Comparison of ENCODE assay signal across 8 mouse cellular contexts in genomic region chr9:66157958-66158830, GRCm38 (mm10). TPM values are rescaled to one million over a fixed set of nuclear protein-coding genes. Genes with fewer than 3 reads are reported as not detected.
DNase-seq lines count a peak whose midpoint lies in the region; ATAC-seq and TF ChIP-seq lines count a peak whose summit lies in the region.

Dapk2 (plus strand) TSS chr9:66158223.

- peak; percentile 74 for TF ChIP-seq CTCF in liver, adult 2 months (IDR thresholded peaks at IDR 0.05; ENCODE audit: low read depth, low read length)

- 0 out of 2 replicates have a peak within 1 kb of the TSS, but pooled peaks have one; percentile 3 for H3K9ac ChIP-seq in embryonic facial prominence, embryonic 15.5 days
- peak within 1 kb of the TSS; percentile 78 for H3K9ac ChIP-seq in heart, embryonic 11.5 days (ENCODE audit: low read depth, low read length)
- peak within 1 kb of the TSS; percentile 48 for H3K9ac ChIP-seq in kidney, embryonic 14.5 days (ENCODE audit: low read depth, low read length)
- peak within 1 kb of the TSS; percentile 87 for H3K9ac ChIP-seq in liver, adult 2 months (ENCODE audit: low read depth, low read length)

- ATAC-seq in embryonic facial prominence, embryonic 15.5 days (ENCODE audit: insufficient number of reproducible peaks, low FRiP score, low TSS enrichment, low read depth), result peak; percentile 83
- ATAC-seq in heart, embryonic 11.5 days (replicated peaks; ENCODE audit: insufficient number of reproducible peaks, low FRiP score, low TSS enrichment), result peak; percentile 87
- ATAC-seq in kidney, embryonic 14.5 days (ENCODE audit: low FRiP score, low TSS enrichment), result peak; percentile 90
- ATAC-seq in monocyte, adult 5-6 weeks (replicated peaks; ENCODE audit: insufficient number of reproducible peaks, low FRiP score, low TSS enrichment, poor library complexity, severe bottlenecking), result no peak; the same call in 1 of the 2 replicates

- H3K36me3 ChIP-seq in embryonic facial prominence, embryonic 15.5 days, result no peaks in the 10 kb centered on the region
- no peaks in the 10 kb centered on the region for H3K36me3 ChIP-seq in heart, embryonic 11.5 days (ENCODE audit: control insufficient read depth, insufficient read depth, low read length)
- no peaks in the 10 kb centered on the region for H3K36me3 ChIP-seq in kidney, embryonic 14.5 days (ENCODE audit: control insufficient read depth, insufficient read depth, low read length)
- H3K36me3 ChIP-seq in liver, adult 2 months (ENCODE audit: control insufficient read depth, insufficient read depth, low read length), result no peaks in the 10 kb centered on the region

- peak within 1 kb of the TSS; percentile 44 for H3K4me3 ChIP-seq in embryonic facial prominence, embryonic 15.5 days (replicated peaks)
- H3K4me3 ChIP-seq in heart, embryonic 11.5 days (ENCODE audit: low read depth, low read length), result peak within 1 kb of the TSS; percentile 58
- H3K4me3 ChIP-seq in kidney, embryonic 14.5 days (ENCODE audit: low read length), result peak within 1 kb of the TSS; percentile 46
- peak within 1 kb of the TSS; percentile 72 for H3K4me3 ChIP-seq in liver, adult 2 months (ENCODE audit: insufficient read depth, low read depth, low read length)

- peaks cover 32% of the 10 kb centered on the region for H3K27me3 ChIP-seq in embryonic facial prominence, embryonic 15.5 days
- peaks cover 11% of the 10 kb centered on the region for H3K27me3 ChIP-seq in heart, embryonic 11.5 days (ENCODE audit: control insufficient read depth, insufficient read depth, low read length)
- H3K27me3 ChIP-seq in kidney, embryonic 14.5 days (ENCODE audit: control insufficient read depth, insufficient read depth, low read length), result peaks cover 9% of the 10 kb centered on the region; the same call in 1 of the 2 replicates
- H3K27me3 ChIP-seq in liver, adult 2 months (ENCODE audit: control insufficient read depth, insufficient read depth, low read length), result no peaks in the 10 kb centered on the region

- 2% methylated on average over 58 of the region's 58 CpGs for WGBS in embryonic facial prominence, embryonic 15.5 days
- WGBS in heart, embryonic 11.5 days (ENCODE audit: insufficient replicate concordance), result 2% methylated on average over 58 of the region's 58 CpGs
- WGBS in kidney, embryonic 14.5 days, result 2% methylated on average over 57 of the region's 58 CpGs
- WGBS in liver, adult 2 months, result under 1% methylated on average over 58 of the region's 58 CpGs

- no peak within 1 kb of the TSS for H3K27ac ChIP-seq in embryonic facial prominence, embryonic 15.5 days (replicated peaks)
- 0 out of 2 replicates have a peak within 1 kb of the TSS, but pooled peaks have one; percentile 24 for H3K27ac ChIP-seq in heart, embryonic 11.5 days (ENCODE audit: low read depth, low read length)
- no peak within 1 kb of the TSS for H3K27ac ChIP-seq in kidney, embryonic 14.5 days (ENCODE audit: low read depth, low read length)
- H3K27ac ChIP-seq in liver, adult 2 months (replicated peaks; ENCODE audit: insufficient read depth, low read depth, low read length), result peak within 1 kb of the TSS; percentile 77

- H3K4me2 ChIP-seq in embryonic facial prominence, embryonic 15.5 days (replicated peaks), result peak within 1 kb of the TSS; percentile 71
- H3K4me2 ChIP-seq in heart, embryonic 11.5 days, result peak within 1 kb of the TSS; percentile 85
- H3K4me2 ChIP-seq in kidney, embryonic 14.5 days (replicated peaks; ENCODE audit: low read depth, low read length), result peak within 1 kb of the TSS; percentile 75

- H3K79me2 ChIP-seq in liver, adult 2 months (ENCODE audit: control insufficient read depth, insufficient read depth, low read length), result peaks cover 30% of the 10 kb centered on the region; the same call in 1 of the 2 replicates

- 0 out of 2 replicates have a peak, but pooled peaks cover 5% of the 10 kb centered on the region for H3K4me1 ChIP-seq in embryonic facial prominence, embryonic 15.5 days
- H3K4me1 ChIP-seq in heart, embryonic 11.5 days (ENCODE audit: control insufficient read depth, insufficient read depth, low read length), result no peaks in the 10 kb centered on the region; the same call in 1 of the 2 replicates
- H3K4me1 ChIP-seq in kidney, embryonic 14.5 days (ENCODE audit: control insufficient read depth, insufficient read depth, low read length), result 0 out of 2 replicates have a peak, but pooled peaks cover 4% of the 10 kb centered on the region
- H3K4me1 ChIP-seq in liver, adult 2 months (ENCODE audit: control insufficient read depth, insufficient read depth, low read length), result peaks cover 33% of the 10 kb centered on the region

- H3K9me3 ChIP-seq in embryonic facial prominence, embryonic 15.5 days (replicated peaks), result no peaks in the 10 kb centered on the region
- no peaks in the 10 kb centered on the region for H3K9me3 ChIP-seq in heart, embryonic 11.5 days (replicated peaks; ENCODE audit: control insufficient read depth, low read length)
- H3K9me3 ChIP-seq in kidney, embryonic 14.5 days (ENCODE audit: control insufficient read depth, low read length), result no peaks in the 10 kb centered on the region

- DNase-seq in A20 (ENCODE audit: low read depth, low spot score), result peak; percentile 72
- peak; percentile 76 to 78 for DNase-seq in adrenal gland, postnatal 4 days (ENCODE audit: low spot score in 2 of 2)
- DNase-seq in liver, adult 2 months (ENCODE audit: extremely low read depth, low read depth, low spot score), result peak; percentile 97
- DNase-seq in spleen, postnatal 4 days (ENCODE audit: low spot score in 2 of 2), result peak; percentile 92 to 99

- TF ChIP-seq POLR2A in liver, adult 2 months (IDR thresholded peaks at IDR 0.05; ENCODE audit: extremely low read depth, insufficient read depth, low read length), result peak; percentile 26; the same call in 1 of the 2 replicates

RNA-seq across cellular contexts. Expression of gene Dapk2, which starts in this region (rescaled TPM):
- total RNA-seq in adrenal gland, postnatal 4 days (2021), result 1 to 10 TPM; 7.6 to 9.7 TPM
- 17.1 and 18.0 TPM in 2 replicates for polyA plus RNA-seq in embryonic facial prominence, embryonic 15.5 days (2015; fragmentation: Nextera tagmentation; extraction: Ambion mirVana)
- 9.8 and 11.2 TPM in 2 replicates for polyA plus RNA-seq in heart, embryonic 11.5 days (2014; fragmentation: Nextera tagmentation; extraction: Ambion mirVana)
- 3.3 and 4.2 TPM in 2 replicates for polyA plus RNA-seq in kidney, embryonic 14.5 days (2014; fragmentation: Nextera tagmentation; extraction: Ambion mirVana)
- 9.6 and 11.0 TPM in 2 replicates for total RNA-seq in liver, adult 2 months (2014; rRNA removed)
- 4.3 and 6.2 TPM in 2 replicates for polyA plus RNA-seq in liver, adult 2 months (2012; rRNA removed)
- total RNA-seq in monocyte, adult 5-6 weeks (2017), result 15.3 to 32.1 TPM (median 19.4 TPM) in 3 replicates

Comparison
In these comparisons a context has a peak if more than half of its experiments do, and no peak if none do; other contexts are left out.
1. H3K27ac ChIP-seq: peak in heart, embryonic 11.5 days (single experiment) and liver, adult 2 months (single experiment); none in embryonic facial prominence, embryonic 15.5 days (single experiment) and kidney, embryonic 14.5 days (single experiment).
2. H3K9ac ChIP-seq: peak in every context shown above with its lines; median percentile 87 in liver, adult 2 months; 78 in heart, embryonic 11.5 days; 48 in kidney, embryonic 14.5 days; 3 in embryonic facial prominence, embryonic 15.5 days.
3. Peak in every context shown above with its lines, with median percentiles within 50 percentile points of each other: DNase-seq, H3K4me2 ChIP-seq and H3K4me3 ChIP-seq.